Mouse (Mus musculus) forebrain, embryonic 16.5 days (tissue): ENCODE results near the gene Cadm1. TPM values are rescaled to one million over a fixed set of nuclear protein-coding genes. Genes with fewer than 3 reads are reported as not detected.

Source experiments
- ATAC-seq: fragments of 200-750 bp; cut with Nextera tagmentation; 2 replicates; pipeline ENCODE4 v1.8.0; 2017; ENCODE audit warnings: mild to moderate bottlenecking, moderate library complexity
- H3K27ac ChIP-seq: fragments of 300-500 bp; sonication (generic); 2 replicates; pipeline ENCODE4 v1.5.1; 2014; ENCODE audit warnings: low read length, control low read depth
- H3K27me3 ChIP-seq: fragments of 300-500 bp; sonication (generic); replicated peaks from 2 replicates; pipeline ENCODE4 v1.6.1; 2014; ENCODE audit warnings: low read length; ENCODE audit not compliant: control insufficient read depth, insufficient read depth
- H3K36me3 ChIP-seq: fragments of 300-500 bp; sonication (generic); 2 replicates; pipeline ENCODE4 v1.6.1; 2014; ENCODE audit not compliant: control insufficient read depth, insufficient read depth
- H3K4me1 ChIP-seq: fragments of 300-500 bp; sonication (generic); replicated peaks from 2 replicates; pipeline ENCODE4 v1.6.1; 2014; ENCODE audit warnings: low read length; ENCODE audit not compliant: control insufficient read depth, insufficient read depth
- H3K4me2 ChIP-seq: fragments of 300-500 bp; sonication (generic); 2 replicates; pipeline ENCODE4 v1.6.1; 2014; ENCODE audit warnings: mild to moderate bottlenecking, low read length, control low read depth
- H3K4me3 ChIP-seq: fragments of 300-500 bp; sonication (generic); replicated peaks from 2 replicates; pipeline ENCODE4 v1.5.1; 2014; ENCODE audit warnings: mild to moderate bottlenecking, low read length, control low read depth
- H3K9ac ChIP-seq: fragments of 300-500 bp; sonication (generic); replicated peaks from 2 replicates; pipeline ENCODE4 v1.6.1; 2014; ENCODE audit warnings: low read depth, low read length, control low read depth
- H3K9me3 ChIP-seq: fragments of 300-500 bp; sonication (generic); 2 replicates; pipeline ENCODE4 v1.6.1; 2016; ENCODE audit warnings: low read length; ENCODE audit not compliant: control insufficient read depth
- WGBS: fragments of 180-500 bp; shearing (Covaris S2); extraction: QIAGEN DNeasy Blood & Tissue Kit; methylation state at CpG from one replicate; pipeline ENCODE4 v1.1.7; 2014; 5-methylcytosine and 5-hydroxymethylcytosine counted together
- polyA plus RNA-seq: library from polyadenylated mRNA; unstranded; fragments of >200 nt; fragmentation: Nextera tagmentation; extraction: Ambion mirVana; gene quantifications from 2 replicates; pipeline ENCODE4 v1.2.1, GENCODE M21; 2015

Gene Cadm1
- polyA plus RNA-seq, 1 experiment from 2014 or later, result 256 TPM

GRCm38 (mm10) chr9:47900734-47901133 is 370.8 kb downstream of the Cadm1 start:
- no peak overlapping the region for H3K9ac ChIP-seq
- peaks cover 29% of the 10 kb centered on the region for H3K4me1 ChIP-seq
- 12% methylated on average over 10 of the region's 10 CpGs for WGBS
- no peaks in the 10 kb centered on the region for H3K9me3 ChIP-seq
- ATAC-seq, result peak; percentile 69
- H3K27me3 ChIP-seq, result peaks cover 35% of the 10 kb centered on the region
- H3K4me2 ChIP-seq, result 0 out of 2 replicates have a peak overlapping the region, but pooled peaks have one; percentile 10
- no peak overlapping the region for H3K4me3 ChIP-seq
- no peak overlapping the region for H3K27ac ChIP-seq
- H3K36me3 ChIP-seq, result no peaks in the 10 kb centered on the region

GRCm38 (mm10) chr9:47903661-47904060 is 373.7 kb downstream of the Cadm1 start:
- Histone ChIP-seq H3K4me3 (no peak overlapping the region), H3K9me3 (no peaks in the 10 kb centered on the region), H3K4me1 (peaks cover 32% of the 10 kb centered on the region), H3K9ac (no peak overlapping the region), H3K36me3 (no peaks in the 10 kb centered on the region), H3K4me2 (no peak overlapping the region), H3K27ac (no peak overlapping the region), H3K27me3 (peaks cover 23% of the 10 kb centered on the region)
- no peak for ATAC-seq
- 33% methylated on average over 7 of the region's 7 CpGs for WGBS

GRCm38 (mm10) chr9:47904339-47904922 is 374.5 kb downstream of the Cadm1 start:
- Histone ChIP-seq H3K9me3 (no peaks in the 10 kb centered on the region), H3K4me3 (no peak overlapping the region), H3K36me3 (no peaks in the 10 kb centered on the region), H3K27ac (no peak overlapping the region), H3K27me3 (peaks cover 18% of the 10 kb centered on the region), H3K4me2 (no peak overlapping the region), H3K9ac (no peak overlapping the region), H3K4me1 (peaks cover 38% of the 10 kb centered on the region)
- WGBS, result 24% methylated on average over 2 of the region's 2 CpGs
- peak; percentile 79 for ATAC-seq

- peaks cover 41% of the 10 kb centered on the region for H3K4me1 ChIP-seq
- ATAC-seq, result no peak
- WGBS, result 50% methylated on average over 6 of the region's 6 CpGs
These were observed 376.5 kb downstream of the Cadm1 start for GRCm38 (mm10) chr9:47906521-47906920.

More at GRCm38 (mm10) chr9:47906521-47906920, 376.5 kb downstream of the Cadm1 start:
- H3K36me3 ChIP-seq, result no peaks in the 10 kb centered on the region
- H3K9me3 ChIP-seq, result no peaks in the 10 kb centered on the region
- H3K9ac ChIP-seq, result no peak overlapping the region
- H3K4me3 ChIP-seq, result no peak overlapping the region
- no peak overlapping the region for H3K27ac ChIP-seq
- no peak overlapping the region for H3K4me2 ChIP-seq
- peaks cover 14% of the 10 kb centered on the region for H3K27me3 ChIP-seq
